Mouse (Mus musculus) limb, embryonic 12.5 days (tissue): Measurements from ENCODE around the gene Tbc1d1. TPM values are rescaled to one million over a fixed set of nuclear protein-coding genes. Genes with fewer than 3 reads are reported as not detected.

Experiments
- ATAC-seq: fragments of 200-750 bp; cut with Nextera tagmentation; 2 replicates; pipeline ENCODE4 v1.8.0; 2017; ENCODE audit warnings: low read depth, moderate TSS enrichment; ENCODE audit not compliant: insufficient number of reproducible peaks, insufficient read depth, low FRiP score, low TSS enrichment
- H3K27ac ChIP-seq: fragments of 300-500 bp; sonication (generic); 2 replicates; pipeline ENCODE4 v1.5.1; 2016; ENCODE audit warnings: mild to moderate bottlenecking, moderate library complexity
- H3K27me3 ChIP-seq: fragments of 300-500 bp; sonication (generic); 2 replicates; pipeline ENCODE4 v1.6.1; 2016; ENCODE audit warnings: mild to moderate bottlenecking, moderate library complexity
- H3K36me3 ChIP-seq: fragments of 300-500 bp; sonication (generic); 2 replicates; pipeline ENCODE4 v1.6.1; 2016; ENCODE audit warnings: mild to moderate bottlenecking, moderate library complexity
- H3K4me1 ChIP-seq: fragments of 300-500 bp; sonication (generic); replicated peaks from 2 replicates; pipeline ENCODE4 v1.6.1; 2016
- H3K4me2 ChIP-seq: fragments of 300-500 bp; sonication (generic); 2 replicates; pipeline ENCODE4 v1.6.1; 2016; ENCODE audit warnings: mild to moderate bottlenecking, moderate library complexity
- H3K4me3 ChIP-seq: fragments of 300-500 bp; sonication (generic); replicated peaks from 2 replicates; pipeline ENCODE4 v1.5.1; 2016; ENCODE audit warnings: mild to moderate bottlenecking
- H3K9ac ChIP-seq: fragments of 300-500 bp; sonication (generic); replicated peaks from 2 replicates; pipeline ENCODE4 v1.6.1; 2016; ENCODE audit warnings: mild to moderate bottlenecking, moderate library complexity
- H3K9me3 ChIP-seq: fragments of 300-500 bp; sonication (generic); 2 replicates; pipeline ENCODE4 v1.6.1; 2016; ENCODE audit warnings: mild to moderate bottlenecking, moderate library complexity
- WGBS: fragments of 180-500 bp; shearing (Covaris S2); methylation state at CpG from one replicate; pipeline ENCODE4 v1.1.7; 2016; 5-methylcytosine and 5-hydroxymethylcytosine counted together
- polyA plus RNA-seq: library from polyadenylated mRNA; unstranded; fragments of >200 nt; fragmentation: Nextera tagmentation; extraction: Ambion mirVana; gene quantifications from 2 replicates; pipeline ENCODE4 v1.2.1, GENCODE M21; 2016

Gene Tbc1d1
- polyA plus RNA-seq, 1 experiment from 2014 or later, result 32.8 TPM

DNA sequence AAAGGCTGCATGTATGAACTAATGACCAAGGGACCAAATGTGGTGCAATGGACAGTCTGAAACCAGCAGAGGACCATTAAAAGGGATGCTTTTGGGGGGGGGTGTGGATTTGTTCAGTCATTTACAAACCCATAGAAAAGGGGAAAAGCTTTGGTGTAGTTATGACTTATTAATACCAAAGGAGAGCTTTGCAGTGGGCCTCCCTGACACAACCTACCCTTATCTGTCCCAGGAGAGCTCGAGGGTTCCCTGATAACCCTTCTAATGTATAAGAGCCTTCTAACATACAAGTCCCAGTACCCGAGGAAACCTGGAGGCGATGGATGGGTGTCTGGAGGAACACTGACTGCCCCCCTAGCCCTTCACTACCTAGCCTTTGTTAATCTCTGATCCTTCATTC, 5.8 kb downstream of the Tbc1d1 start:
- no peak for ATAC-seq
- peaks cover 60% of the 10 kb centered on the region for H3K27me3 ChIP-seq
- no peak overlapping the region for H3K4me3 ChIP-seq
- H3K27ac ChIP-seq, result no peak overlapping the region
- WGBS, result 78% methylated on average over 3 of the region's 3 CpGs
- H3K9ac ChIP-seq, result no peak overlapping the region
- no peaks in the 10 kb centered on the region for H3K36me3 ChIP-seq
- H3K4me2 ChIP-seq, result no peak overlapping the region
- no peaks in the 10 kb centered on the region for H3K9me3 ChIP-seq
- H3K4me1 ChIP-seq, result peaks cover 11% of the 10 kb centered on the region; the same call in 1 of the 2 replicates

DNA sequence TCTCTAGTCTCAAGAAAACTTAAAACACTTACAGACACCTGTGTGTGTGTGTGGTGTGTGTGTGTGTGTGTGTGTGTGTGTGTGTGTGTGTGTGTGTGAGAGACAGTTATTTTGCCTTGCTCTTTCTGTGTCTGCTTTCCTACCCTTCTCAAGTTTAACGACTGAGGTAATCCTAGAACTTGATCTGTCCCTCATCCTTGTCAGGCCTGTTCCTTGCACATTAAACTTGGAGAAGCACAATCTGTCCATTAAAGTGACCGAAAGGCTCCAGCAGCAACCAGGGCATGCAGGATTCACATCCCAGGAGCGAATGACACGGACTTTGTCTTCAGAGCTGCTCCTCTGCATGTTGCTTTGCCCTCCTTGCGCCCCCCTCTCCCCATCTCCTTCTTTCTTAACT, 6.5 kb downstream of the Tbc1d1 start:
- no peaks in the 10 kb centered on the region for H3K36me3 ChIP-seq
- peaks cover 55% of the 10 kb centered on the region for H3K27me3 ChIP-seq
- no peak for ATAC-seq
- WGBS, result 72% methylated on average over 5 of the region's 5 CpGs
- no peak overlapping the region for H3K9ac ChIP-seq
- no peaks in the 10 kb centered on the region for H3K9me3 ChIP-seq
- H3K4me3 ChIP-seq, result no peak overlapping the region
- H3K4me2 ChIP-seq, result no peak overlapping the region
- H3K4me1 ChIP-seq, result peaks cover 11% of the 10 kb centered on the region; the same call in 1 of the 2 replicates
- H3K27ac ChIP-seq, result no peak overlapping the region

DNA sequence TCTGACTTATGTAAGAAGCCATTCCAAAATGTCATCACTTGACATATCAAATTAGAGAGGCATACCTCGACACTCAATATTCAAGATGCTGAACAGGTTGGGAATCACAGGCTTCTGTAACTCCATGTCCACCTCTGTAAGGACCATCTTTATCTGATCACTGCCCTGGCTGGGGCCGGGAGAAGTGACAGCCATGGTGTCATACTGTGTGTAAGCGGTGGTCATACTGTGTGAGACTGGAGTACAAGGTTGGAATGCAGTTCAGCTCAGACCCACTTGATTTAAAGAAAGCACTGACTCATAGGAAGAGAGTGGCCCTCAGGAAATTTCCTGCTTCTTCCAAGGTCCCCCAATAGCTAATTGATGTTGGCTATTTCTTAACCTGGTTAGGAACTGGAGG, 8.3 kb downstream of the Tbc1d1 start:
- H3K4me1 ChIP-seq, result peaks cover 11% of the 10 kb centered on the region; the same call in 1 of the 2 replicates
- no peak overlapping the region for H3K4me2 ChIP-seq
- WGBS, result 89% methylated on average over 3 of the region's 3 CpGs
- ATAC-seq, result no peak
- H3K27me3 ChIP-seq, result peaks cover 37% of the 10 kb centered on the region
- H3K36me3 ChIP-seq, result no peaks in the 10 kb centered on the region
- H3K4me3 ChIP-seq, result no peak overlapping the region
- no peak overlapping the region for H3K9ac ChIP-seq
- H3K27ac ChIP-seq, result no peak overlapping the region
- no peaks in the 10 kb centered on the region for H3K9me3 ChIP-seq

DNA sequence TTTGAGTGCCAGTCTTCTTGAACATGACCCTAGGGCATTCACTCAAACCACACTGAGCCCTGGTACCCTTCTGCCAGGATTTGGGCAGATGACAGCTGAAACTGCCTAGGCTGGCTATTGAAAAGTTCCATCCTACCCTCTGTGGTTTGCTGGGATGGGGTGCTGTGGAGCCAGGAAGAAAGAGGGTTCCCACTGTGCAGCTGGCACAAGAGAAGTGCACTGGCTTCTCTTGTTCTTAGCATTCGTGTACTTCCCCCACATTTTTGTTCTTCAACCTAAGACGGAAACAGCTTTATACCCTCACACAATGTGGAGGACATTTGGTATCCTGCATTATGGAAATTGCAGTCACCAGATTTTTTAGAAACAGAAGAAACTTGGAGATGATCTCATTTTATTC, 9.7 kb downstream of the Tbc1d1 start:
- H3K9me3 ChIP-seq, result no peaks in the 10 kb centered on the region
- H3K4me2 ChIP-seq, result no peak overlapping the region
- WGBS, result 81% methylated on average over 2 of the region's 2 CpGs
- no peak for ATAC-seq
- no peak overlapping the region for H3K4me3 ChIP-seq
- H3K36me3 ChIP-seq, result no peaks in the 10 kb centered on the region
- no peak overlapping the region for H3K9ac ChIP-seq
- H3K27me3 ChIP-seq, result peaks cover 29% of the 10 kb centered on the region
- H3K27ac ChIP-seq, result no peak overlapping the region
- H3K4me1 ChIP-seq, result peaks cover 5% of the 10 kb centered on the region; the same call in 1 of the 2 replicates

DNA sequence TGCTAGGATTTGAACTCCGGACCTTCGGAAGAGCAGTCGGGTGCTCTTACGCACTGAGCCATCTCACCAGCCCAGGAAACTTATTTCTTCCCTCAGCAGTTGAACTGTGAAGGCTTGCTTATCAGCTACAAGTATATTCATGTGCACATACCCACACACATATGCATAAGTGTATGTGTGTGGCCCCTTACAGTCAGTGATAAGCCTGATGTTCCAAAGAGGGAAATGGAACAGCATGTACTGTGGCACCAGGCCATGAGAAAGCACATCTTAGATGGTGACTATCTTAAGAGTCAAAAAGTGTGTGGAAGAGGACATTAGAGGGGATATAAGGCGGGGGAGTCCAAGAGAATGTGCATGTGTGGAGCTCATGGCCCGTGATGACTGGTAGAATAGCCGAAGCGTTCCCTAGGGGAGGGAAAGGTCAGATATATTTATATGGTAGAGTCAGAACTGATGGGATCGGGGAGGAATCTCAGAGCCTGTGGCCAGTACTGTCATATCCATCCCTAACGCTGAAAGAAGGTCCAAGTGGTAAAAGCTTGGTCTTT, 13.0 kb downstream of the Tbc1d1 start:
- Histone ChIP-seq H3K27me3 (peaks cover 10% of the 10 kb centered on the region; the same call in 1 of the 2 replicates), H3K4me1 (0 out of 2 replicates have a peak, but pooled peaks cover 4% of the 10 kb centered on the region), H3K4me3 (no peak overlapping the region), H3K9ac (no peak overlapping the region), H3K4me2 (no peak overlapping the region), H3K27ac (no peak overlapping the region), H3K36me3 (no peaks in the 10 kb centered on the region), H3K9me3 (no peaks in the 10 kb centered on the region)
- no peak for ATAC-seq
- 91% methylated on average over 10 of the region's 10 CpGs for WGBS

DNA sequence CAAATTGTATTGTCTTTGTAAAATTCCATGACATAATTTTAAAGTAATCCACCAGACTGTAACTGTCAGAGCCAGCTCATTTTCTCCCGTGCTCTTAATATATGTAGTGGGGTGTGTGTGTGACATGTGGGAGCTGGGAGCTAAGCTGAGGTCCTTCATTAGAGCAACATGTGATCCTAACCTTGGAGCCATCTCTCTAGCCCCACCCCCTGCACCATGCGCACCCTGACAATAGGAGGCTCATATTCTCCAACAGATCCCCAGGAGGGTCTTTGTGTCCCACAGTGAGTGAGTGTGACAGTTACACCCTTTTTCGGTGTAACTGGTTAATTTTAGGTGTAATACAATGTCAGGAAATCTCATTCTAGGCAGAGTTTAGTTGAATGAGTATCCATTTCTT, 16.8 kb downstream of the Tbc1d1 start:
- no peak overlapping the region for H3K4me3 ChIP-seq
- H3K4me2 ChIP-seq, result no peak overlapping the region
- no peaks in the 10 kb centered on the region for H3K36me3 ChIP-seq
- H3K9ac ChIP-seq, result no peak overlapping the region
- no peak overlapping the region for H3K27ac ChIP-seq
- no peaks in the 10 kb centered on the region for H3K9me3 ChIP-seq
- 0 out of 2 replicates have a peak, but pooled peaks cover 8% of the 10 kb centered on the region for H3K4me1 ChIP-seq
- 80% methylated on average over 3 of the region's 3 CpGs for WGBS
- ATAC-seq, result no peak
- H3K27me3 ChIP-seq, result 0 out of 2 replicates have a peak, but pooled peaks cover 6% of the 10 kb centered on the region

DNA sequence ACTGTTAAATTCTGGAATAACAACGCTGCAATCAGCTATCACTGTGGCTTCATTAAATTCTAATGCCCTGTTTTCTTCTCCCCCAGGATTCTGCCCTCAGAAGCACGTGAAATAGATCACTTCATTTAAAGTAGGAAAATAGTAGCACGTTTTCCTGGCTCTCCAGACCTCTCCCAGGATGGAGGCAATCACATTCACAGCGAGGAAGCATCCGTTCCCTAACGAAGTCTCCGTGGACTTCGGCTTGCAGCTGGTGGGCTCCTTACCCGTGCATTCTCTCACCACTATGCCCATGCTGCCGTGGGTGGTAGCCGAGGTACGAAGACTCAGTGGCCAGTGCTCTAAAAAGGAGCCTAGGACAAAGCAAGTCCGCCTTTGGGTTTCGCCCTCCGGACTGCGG, 17.2 kb downstream of the Tbc1d1 start:
- 0 out of 2 replicates have a peak, but pooled peaks cover 8% of the 10 kb centered on the region for H3K4me1 ChIP-seq
- no peak overlapping the region for H3K4me2 ChIP-seq
- H3K9ac ChIP-seq, result no peak overlapping the region
- no peak overlapping the region for H3K27ac ChIP-seq
- H3K36me3 ChIP-seq, result no peaks in the 10 kb centered on the region
- no peaks in the 10 kb centered on the region for H3K9me3 ChIP-seq
- no peak for ATAC-seq
- H3K4me3 ChIP-seq, result no peak overlapping the region
- 73% methylated on average over 16 of the region's 16 CpGs for WGBS
- H3K27me3 ChIP-seq, result 0 out of 2 replicates have a peak, but pooled peaks cover 6% of the 10 kb centered on the region

DNA sequence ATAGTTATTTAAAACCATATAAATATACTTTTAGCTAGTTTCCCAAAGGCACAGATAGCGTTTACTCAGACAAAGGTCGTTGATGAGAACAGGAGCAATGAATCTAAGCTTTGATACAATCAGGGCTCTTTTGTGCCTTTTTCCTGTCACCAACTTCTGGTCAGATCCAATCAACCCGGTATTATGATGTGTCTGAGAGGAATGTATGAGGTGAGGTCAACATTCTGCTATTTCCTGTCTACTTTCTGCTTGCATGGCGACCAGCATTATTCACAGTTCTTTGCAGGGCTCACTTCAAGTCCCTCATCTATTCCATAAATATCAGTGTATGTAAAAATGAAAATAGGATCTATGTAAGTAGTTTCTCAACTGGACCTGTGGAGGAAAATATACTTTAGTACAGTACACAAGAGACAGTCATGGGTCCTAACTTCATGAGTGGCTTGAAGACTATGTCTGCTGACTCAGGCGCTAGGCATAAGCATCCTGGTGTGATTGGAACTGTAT, 18.4 kb downstream of the Tbc1d1 start:
- Histone ChIP-seq H3K27ac (no peak overlapping the region), H3K9ac (no peak overlapping the region), H3K4me2 (no peak overlapping the region), H3K9me3 (no peaks in the 10 kb centered on the region), H3K27me3 (0 out of 2 replicates have a peak, but pooled peaks cover 6% of the 10 kb centered on the region), H3K36me3 (no peaks in the 10 kb centered on the region), H3K4me1 (0 out of 2 replicates have a peak, but pooled peaks cover 8% of the 10 kb centered on the region), H3K4me3 (no peak overlapping the region)
- ATAC-seq, result no peak
- WGBS, result 71% methylated on average over 5 of the region's 5 CpGs

DNA sequence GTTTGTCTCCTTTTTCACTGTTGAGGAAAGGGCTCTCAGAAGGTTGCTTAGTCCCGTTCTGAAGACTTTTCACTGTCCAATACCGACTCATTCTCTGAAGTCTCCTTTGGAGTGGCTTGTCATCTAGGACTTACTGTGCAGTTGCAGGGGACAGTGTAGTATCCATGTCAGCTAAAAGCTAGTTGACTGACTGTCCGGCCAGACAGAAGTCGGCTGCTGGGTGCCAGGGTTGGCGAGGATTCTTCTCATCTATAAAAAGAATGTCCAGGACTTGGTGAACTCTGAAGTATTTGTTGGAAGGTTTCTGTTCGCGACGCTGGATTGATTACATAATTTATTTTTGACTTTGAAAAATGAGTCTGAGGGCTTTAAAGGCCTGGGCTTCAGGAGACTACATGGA, 24.4 kb downstream of the Tbc1d1 start:
- Histone ChIP-seq H3K27ac (no peak overlapping the region), H3K27me3 (no peaks in the 10 kb centered on the region), H3K4me2 (no peak overlapping the region), H3K9me3 (no peaks in the 10 kb centered on the region), H3K4me1 (no peaks in the 10 kb centered on the region), H3K9ac (no peak overlapping the region), H3K36me3 (no peaks in the 10 kb centered on the region), H3K4me3 (no peak overlapping the region)
- no peak for ATAC-seq
- 80% methylated on average over 8 of the region's 8 CpGs for WGBS

DNA sequence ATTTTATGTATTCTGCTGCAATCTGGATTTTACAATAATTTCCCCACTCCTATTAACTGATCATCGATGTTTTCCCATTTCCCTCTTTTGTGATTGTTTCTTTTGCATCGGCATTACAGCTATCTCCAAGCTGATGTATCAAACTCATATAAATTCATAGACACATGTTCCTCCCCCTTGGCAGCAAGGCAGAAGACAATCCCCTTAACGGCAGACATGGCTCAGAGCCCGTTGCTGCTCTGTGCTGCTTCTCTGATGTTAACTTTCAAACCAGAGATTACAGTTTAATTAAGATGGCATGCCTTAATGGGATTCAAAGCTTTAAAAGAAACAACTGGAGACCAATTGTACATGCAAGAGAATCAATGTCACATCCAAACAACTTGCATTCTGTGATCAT, 27.6 kb downstream of the Tbc1d1 start:
- H3K4me3 ChIP-seq, result no peak overlapping the region
- no peaks in the 10 kb centered on the region for H3K36me3 ChIP-seq
- ATAC-seq, result no peak
- 73% methylated on average over 4 of the region's 4 CpGs for WGBS
- H3K27ac ChIP-seq, result no peak overlapping the region
- H3K4me2 ChIP-seq, result no peak overlapping the region
- H3K9me3 ChIP-seq, result no peaks in the 10 kb centered on the region
- H3K27me3 ChIP-seq, result no peaks in the 10 kb centered on the region
- no peak overlapping the region for H3K9ac ChIP-seq
- H3K4me1 ChIP-seq, result no peaks in the 10 kb centered on the region

DNA sequence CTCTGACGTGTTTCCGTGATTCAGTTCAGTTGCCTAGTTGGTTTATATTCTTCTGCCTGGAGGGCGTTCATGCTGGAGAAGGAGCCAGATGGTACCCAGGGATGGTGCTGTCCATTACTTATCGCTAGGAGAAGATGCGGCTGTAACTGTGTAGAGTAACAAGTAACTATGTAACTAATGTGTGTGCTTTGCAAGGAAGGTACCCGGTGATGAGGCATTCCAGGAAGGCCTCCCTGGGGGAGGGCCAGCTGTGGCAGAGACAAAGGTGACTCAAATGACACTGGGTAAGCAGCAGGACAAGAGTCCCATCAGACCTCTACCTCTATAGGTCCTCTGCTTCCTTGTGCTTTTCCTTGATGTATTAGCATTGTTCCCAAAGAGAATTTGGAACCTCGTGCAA, 29.2 kb downstream of the Tbc1d1 start:
- Histone ChIP-seq H3K27me3 (no peaks in the 10 kb centered on the region), H3K36me3 (no peaks in the 10 kb centered on the region), H3K4me2 (no peak overlapping the region), H3K4me1 (no peaks in the 10 kb centered on the region), H3K27ac (no peak overlapping the region), H3K4me3 (no peak overlapping the region), H3K9ac (no peak overlapping the region), H3K9me3 (no peaks in the 10 kb centered on the region)
- no peak for ATAC-seq
- WGBS, result 75% methylated on average over 7 of the region's 7 CpGs

DNA sequence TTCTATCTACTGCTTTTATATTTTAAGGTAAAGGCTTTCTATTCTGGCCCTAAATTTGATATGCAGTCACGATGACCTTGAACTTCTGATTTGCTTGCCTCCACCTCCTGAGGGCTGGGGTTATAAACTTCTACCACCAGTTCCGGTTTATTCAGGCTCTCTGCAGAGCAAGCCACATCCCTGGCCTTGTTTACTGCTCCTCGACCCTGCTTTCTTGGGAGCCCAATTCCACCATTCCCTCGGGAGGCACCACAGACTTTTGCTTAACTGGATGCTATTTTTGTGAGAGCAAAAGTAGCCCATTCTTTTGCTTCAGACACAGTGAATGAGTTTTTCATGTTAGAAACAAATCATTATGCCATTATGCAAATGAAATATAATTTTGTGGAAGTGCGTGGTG, 30.5 kb downstream of the Tbc1d1 start:
- H3K9ac ChIP-seq, result no peak overlapping the region

More for the DNA sequence above, 30.5 kb downstream of the Tbc1d1 start:
- Histone ChIP-seq H3K4me2 (no peak overlapping the region), H3K27ac (no peak overlapping the region), H3K4me3 (no peak overlapping the region), H3K4me1 (no peaks in the 10 kb centered on the region), H3K27me3 (no peaks in the 10 kb centered on the region), H3K36me3 (no peaks in the 10 kb centered on the region), H3K9me3 (peaks cover 9% of the 10 kb centered on the region; the same call in 1 of the 2 replicates)
- 64% methylated on average over 5 of the region's 5 CpGs for WGBS
- no peak for ATAC-seq
